Mouse (Mus musculus) yolk sac, embryonic 10.5 days (tissue): ENCODE results near the gene Snx8.
A peak's percentile ranks its signal among the peaks of the same experiment; 100 is the strongest.
"Not testable (repeated sequence)": the region's sequence is repeated elsewhere in the genome, so short reads cannot be mapped to it uniquely, and the experiment has no call there.

ENCODE experiments used
- DNase-seq: peaks from one replicate; pipeline ENCODE4 v3.0.0-alpha.2; 2017; ENCODE audit warnings: low spot score

Snx8 gene

GRCm38 (mm10) chr5:140384462-140384861 lies 4.6 kb downstream of the Snx8 start:
- no peak for DNase-seq

GRCm38 (mm10) chr5:140383559-140383958 lies 5.5 kb downstream of the Snx8 start:
- DNase-seq: peak; percentile 82

DNA sequence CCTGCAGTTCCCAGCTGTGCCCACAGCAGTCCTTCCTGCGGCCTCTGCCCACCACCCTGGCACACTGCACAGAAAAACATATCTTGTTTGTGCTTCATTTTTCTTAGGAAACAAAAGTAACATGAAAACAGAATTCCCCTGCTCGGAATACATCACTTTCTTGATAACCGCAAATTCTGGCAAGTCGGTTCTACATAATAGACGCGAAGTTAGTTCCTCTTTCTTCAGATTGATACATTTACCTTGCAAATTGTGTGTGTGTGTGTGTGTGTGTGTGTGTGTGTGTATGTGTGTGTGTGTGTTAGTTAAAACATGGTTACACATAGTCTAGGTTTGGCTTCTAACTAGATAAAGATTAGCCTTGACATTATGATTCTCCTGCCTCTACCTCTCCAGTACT lies 6.4 kb downstream of the Snx8 start:
- DNase-seq: no peak

- DNase-seq: no peak
Measured at GRCm38 (mm10) chr5:140381156-140381555, 7.9 kb downstream of the Snx8 start.

DNA sequence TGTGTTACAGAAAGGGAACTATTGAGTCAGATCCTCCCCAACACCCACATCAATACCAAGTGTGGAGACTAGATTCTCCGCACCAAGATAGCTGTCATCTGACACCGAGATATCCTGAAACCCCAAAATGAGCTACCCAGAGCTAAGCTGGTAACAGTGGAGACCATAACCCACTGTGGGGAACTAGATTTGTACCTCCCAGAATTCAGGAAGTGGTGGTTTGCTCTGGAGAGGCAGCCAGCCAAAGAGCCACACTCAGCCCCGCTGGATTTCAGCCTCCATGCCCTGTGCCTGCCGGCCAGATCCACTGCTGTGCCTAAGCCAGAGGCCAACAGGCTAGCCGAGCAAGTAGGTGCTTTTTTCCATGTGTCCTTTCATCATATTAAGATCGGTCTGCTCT lies 9.8 kb downstream of the Snx8 start:
- DNase-seq: no peak

- DNase-seq: no peak
Measured at GRCm38 (mm10) chr5:140378121-140378853, 10.8 kb downstream of the Snx8 start.

DNA sequence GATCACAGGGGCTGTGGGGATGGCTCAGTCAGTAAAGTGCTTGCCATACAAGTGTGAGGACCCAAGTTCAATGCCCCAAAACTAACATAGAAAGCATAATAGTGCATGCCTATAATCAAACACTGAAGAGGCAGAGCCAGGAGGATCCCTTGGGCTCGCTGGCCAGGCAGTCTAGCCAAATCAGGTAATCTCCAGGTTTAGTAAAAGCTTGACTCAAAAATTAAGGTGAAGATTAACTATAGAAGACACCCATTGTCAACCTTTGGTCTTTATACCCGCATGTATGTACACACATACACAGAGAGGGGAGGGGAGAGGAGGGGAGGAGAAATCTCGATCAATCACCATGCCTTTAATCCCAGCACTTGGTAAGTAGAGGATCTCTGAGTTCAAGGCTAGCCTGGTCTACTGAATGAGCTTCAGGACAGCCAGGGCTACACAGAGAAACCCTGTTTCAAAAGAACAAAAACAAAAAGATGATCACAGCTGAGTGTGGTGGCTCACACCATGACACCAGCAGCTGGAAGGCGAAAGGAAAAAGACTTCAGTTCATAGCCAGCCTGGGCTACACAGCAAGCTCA lies 13.7 kb downstream of the Snx8 start:
- DNase-seq: peak; percentile 53

DNA sequence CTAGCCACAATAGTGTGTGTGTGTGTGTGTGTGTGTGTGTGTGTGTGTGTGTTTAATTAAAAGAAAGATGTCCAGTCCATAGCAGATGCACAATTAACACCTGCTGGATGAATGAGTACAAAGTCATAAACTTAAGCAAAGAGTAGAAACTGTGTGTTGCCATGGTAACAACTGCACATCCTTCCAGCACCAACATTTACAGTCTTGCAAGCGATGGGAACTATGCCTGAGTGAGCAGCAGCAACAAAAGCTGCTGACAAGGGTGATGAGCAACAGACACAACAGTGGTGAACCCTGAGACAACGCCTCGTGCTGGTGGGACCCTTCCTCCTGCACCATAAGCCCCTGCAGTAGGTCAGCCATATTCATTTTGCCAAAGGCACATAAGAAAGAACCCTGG lies 14.8 kb downstream of the Snx8 start:
- DNase-seq: no peak

GRCm38 (mm10) chr5:140373711-140374110 lies 15.4 kb downstream of the Snx8 start:
- DNase-seq: no peak

- DNase-seq: no peak
Measured at GRCm38 (mm10) chr5:140371671-140372070, 17.4 kb downstream of the Snx8 start.

- peak; percentile 78 for DNase-seq
Measured at GRCm38 (mm10) chr5:140370446-140371254, 18.4 kb downstream of the Snx8 start.

DNA sequence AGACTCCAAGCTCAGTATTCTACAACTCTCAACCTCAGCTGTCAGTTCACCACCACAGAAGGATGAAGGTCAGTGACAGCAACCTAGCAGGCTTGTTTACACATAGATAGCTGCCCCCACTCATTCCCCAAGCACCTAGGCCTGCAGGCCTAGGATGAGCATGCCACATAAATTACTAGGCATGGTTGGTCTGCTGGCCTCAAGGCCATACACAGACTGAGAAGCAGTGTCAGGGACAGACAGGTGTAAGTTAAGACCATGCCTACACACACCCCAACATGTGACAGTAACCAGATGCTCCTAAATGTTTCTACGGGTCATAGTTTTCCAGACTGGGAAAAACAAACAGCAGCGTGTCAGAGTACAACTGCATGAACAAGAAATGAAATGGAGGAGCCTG lies 19.6 kb downstream of the Snx8 start:
- peak; percentile 52 for DNase-seq

- DNase-seq: no peak
Measured at GRCm38 (mm10) chr5:140368926-140369325, 20.1 kb downstream of the Snx8 start.

GRCm38 (mm10) chr5:140368126-140368525 lies 20.9 kb downstream of the Snx8 start:
- not testable (repeated sequence) for DNase-seq

GRCm38 (mm10) chr5:140364415-140364814 lies 24.6 kb downstream of the Snx8 start:
- peak; percentile 85 for DNase-seq

- DNase-seq: peak; percentile 85
Measured at GRCm38 (mm10) chr5:140359930-140360674, 29.0 kb downstream of the Snx8 start.

GRCm38 (mm10) chr5:140357466-140357865 lies 31.6 kb downstream of the Snx8 start:
- no peak for DNase-seq

DNA sequence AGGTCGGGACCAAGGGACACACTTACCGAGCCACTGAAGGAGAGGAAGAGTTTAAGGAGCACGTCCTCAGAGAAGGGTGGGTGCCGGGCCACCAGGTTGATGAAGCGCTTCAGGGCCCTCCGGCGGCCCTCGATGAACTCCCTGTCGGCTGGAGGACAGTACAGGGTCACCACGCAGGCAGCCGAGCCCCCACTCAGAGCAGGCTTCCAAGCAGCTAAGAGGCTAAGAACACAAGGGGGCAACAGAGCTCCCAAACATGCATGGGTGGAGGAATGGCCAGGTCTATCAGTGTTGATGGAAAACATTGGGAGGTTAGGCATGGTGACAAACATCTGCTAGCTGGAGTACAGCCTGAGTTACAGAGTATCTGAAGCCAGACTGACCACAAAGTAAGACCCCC lies 33.1 kb downstream of the Snx8 start:
- no peak for DNase-seq

DNA sequence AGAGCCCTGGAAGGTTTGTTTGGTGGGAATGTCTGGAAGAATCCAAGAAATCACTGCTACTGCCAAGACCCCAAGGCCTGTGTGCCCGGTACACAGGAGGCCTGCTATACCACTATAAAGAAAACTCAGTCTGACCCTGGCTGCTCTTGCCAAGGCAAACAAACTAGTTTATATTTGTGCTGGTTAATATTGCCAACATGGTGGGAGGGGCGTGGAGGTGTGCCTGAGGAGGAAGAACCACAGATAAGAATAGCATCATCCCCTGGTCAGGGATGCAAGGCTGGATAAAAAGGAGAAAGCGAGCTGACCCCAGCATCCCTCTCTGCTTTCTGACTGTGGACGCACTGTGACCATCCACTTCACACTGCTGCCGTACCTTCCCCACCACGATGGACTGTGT lies 36.7 kb downstream of the Snx8 start:
- DNase-seq: no peak

DNA sequence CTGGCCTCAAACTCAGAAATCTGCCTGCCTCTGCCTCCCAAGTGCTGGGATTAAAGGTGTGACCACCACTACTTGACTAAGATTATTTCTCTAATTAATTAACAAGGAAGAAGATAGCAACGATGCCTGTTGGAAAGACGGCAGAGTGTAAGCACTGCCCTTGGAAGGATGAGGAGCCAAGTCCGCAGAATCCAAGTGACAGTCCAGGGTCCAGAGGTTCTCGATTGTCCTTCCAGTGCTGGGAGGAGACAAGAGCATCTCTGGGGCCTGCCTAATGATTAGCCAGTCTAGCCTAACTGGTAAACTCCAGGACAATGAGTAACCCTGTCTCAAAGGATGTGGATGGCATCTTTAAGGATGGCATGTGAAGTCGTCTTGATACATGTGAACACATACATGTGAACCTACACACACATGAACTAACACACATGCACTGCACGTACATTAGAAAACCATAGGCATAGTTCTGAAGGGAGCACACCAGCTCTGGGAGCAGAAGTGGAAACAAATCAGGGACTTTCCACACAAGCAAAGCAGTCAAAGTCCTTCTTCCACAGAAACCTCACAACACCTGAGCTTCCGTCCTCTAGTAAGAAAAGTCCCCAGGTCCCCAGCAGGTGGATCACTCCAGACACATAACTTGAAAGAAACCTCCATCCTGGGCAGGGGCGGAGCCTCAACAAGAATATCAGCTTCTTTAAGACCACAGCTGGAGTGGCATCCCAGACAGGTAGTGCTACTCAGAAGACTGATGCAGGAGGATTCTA lies 38.1 kb downstream of the Snx8 start:
- DNase-seq: peak; percentile 79

DNA sequence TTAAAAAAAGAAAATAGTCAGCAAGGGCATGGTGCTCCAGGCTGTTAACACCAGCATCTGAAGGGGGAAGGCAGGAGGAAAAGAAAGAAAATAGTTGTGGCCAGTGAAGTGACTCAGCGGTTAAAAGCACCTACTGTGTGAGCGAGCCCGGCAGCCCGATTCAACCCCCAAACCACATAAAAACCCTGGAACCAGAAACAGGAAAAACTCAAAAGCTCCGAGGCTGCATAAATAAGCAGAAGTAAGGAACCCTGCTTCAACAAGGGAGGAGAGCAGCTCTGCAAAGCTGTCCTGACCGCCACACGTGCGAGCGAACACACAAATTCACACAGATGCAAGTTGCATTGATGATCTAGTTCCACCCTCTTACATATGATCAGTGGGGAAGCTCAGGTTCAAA lies 39.2 kb downstream of the Snx8 start:
- DNase-seq: no peak

GRCm38 (mm10) chr5:140346050-140346449 lies 43.0 kb downstream of the Snx8 start:
- DNase-seq: no peak
